Mouse (Mus musculus): ENCODE results near the gene Ptov1. TPM values are rescaled to one million over a fixed set of nuclear protein-coding genes. Genes with fewer than 3 reads are reported as not detected.

Ptov1 gene
- polyA plus RNA-seq, 1 experiment, result 66.2 TPM

GRCm38 (mm10) chr7:44845006-44845405 lies 24.6 kb downstream of the Ptov1 start:
- H3K27ac ChIP-seq (ENCODE audit: insufficient read depth, low read length), result no peak overlapping the region
- TF ChIP-seq CTCF (IDR thresholded peaks at IDR 0.05; ENCODE audit: extremely low read depth, insufficient read depth, insufficient read length, insufficient replicate concordance), result no peak
- TF ChIP-seq POLR2A (IDR thresholded peaks at IDR 0.05; ENCODE audit: low read depth, low read length), result no peak
- no peak overlapping the region for H3K4me3 ChIP-seq (ENCODE audit: extremely low read depth, insufficient read depth, insufficient read length)
- no peak for DNase-seq (ENCODE audit: low read depth in 1 of 2, low spot score in 2 of 2)
- WGBS, result 95% methylated on average over 10 of the region's 10 CpGs
- peaks cover 49% of the 10 kb centered on the region for H3K36me3 ChIP-seq (ENCODE audit: control insufficient read depth, insufficient read depth, low read length)
- H3K27me3 ChIP-seq (ENCODE audit: control insufficient read depth, insufficient read depth, low read length), result no peaks in the 10 kb centered on the region
- peaks cover 10% of the 10 kb centered on the region for H3K4me1 ChIP-seq (ENCODE audit: control insufficient read depth, insufficient read depth, insufficient read length)

- Histone ChIP-seq H3K27ac (ENCODE audit: insufficient read depth, low read length) (no peak overlapping the region), H3K36me3 (ENCODE audit: control insufficient read depth, insufficient read depth, low read length) (peaks cover 49% of the 10 kb centered on the region), H3K4me1 (ENCODE audit: control insufficient read depth, insufficient read depth, insufficient read length) (peaks cover 31% of the 10 kb centered on the region), H3K4me3 (ENCODE audit: extremely low read depth, insufficient read depth, insufficient read length) (no peak overlapping the region), H3K27me3 (ENCODE audit: control insufficient read depth, insufficient read depth, low read length) (no peaks in the 10 kb centered on the region)
- no peak for DNase-seq (ENCODE audit: low read depth in 1 of 2, low spot score in 2 of 2)
- 82% methylated on average over 8 of the region's 8 CpGs for WGBS
- TF ChIP-seq CTCF (IDR thresholded peaks at IDR 0.05; ENCODE audit: extremely low read depth, insufficient read depth, insufficient read length, insufficient replicate concordance) (no peak), POLR2A (IDR thresholded peaks at IDR 0.05; ENCODE audit: low read depth, low read length) (no peak)
Measured at GRCm38 (mm10) chr7:44841825-44842463, 27.6 kb downstream of the Ptov1 start.

GRCm38 (mm10) chr7:44840426-44840825 lies 29.2 kb downstream of the Ptov1 start:
- 19% methylated on average over 14 of the region's 14 CpGs for WGBS
- Histone ChIP-seq H3K4me3 (ENCODE audit: extremely low read depth, insufficient read depth, insufficient read length) (peak overlapping the region; percentile 46; the same call in 1 of the 2 replicates), H3K27me3 (ENCODE audit: control insufficient read depth, insufficient read depth, low read length) (no peaks in the 10 kb centered on the region), H3K4me1 (ENCODE audit: control insufficient read depth, insufficient read depth, insufficient read length) (peaks cover 43% of the 10 kb centered on the region), H3K27ac (ENCODE audit: insufficient read depth, low read length) (peak overlapping the region; percentile 65), H3K36me3 (ENCODE audit: control insufficient read depth, insufficient read depth, low read length) (peaks cover 38% of the 10 kb centered on the region)
- no peak for DNase-seq (ENCODE audit: low read depth in 1 of 2, low spot score in 2 of 2)
- TF ChIP-seq CTCF (IDR thresholded peaks at IDR 0.05; ENCODE audit: extremely low read depth, insufficient read depth, insufficient read length, insufficient replicate concordance) (no peak), POLR2A (IDR thresholded peaks at IDR 0.05; ENCODE audit: low read depth, low read length) (no peak; the same call in 1 of the 2 replicates)

- 7% methylated on average over 58 of the region's 58 CpGs for WGBS
- peak; percentile 45 to 78 for DNase-seq (ENCODE audit: low read depth in 1 of 2, low spot score in 2 of 2)
Measured at GRCm38 (mm10) chr7:44839491-44840191, 29.9 kb downstream of the Ptov1 start.

GRCm38 (mm10) chr7:44839171-44839490 lies 30.5 kb downstream of the Ptov1 start:
- Histone ChIP-seq H3K27me3 (ENCODE audit: control insufficient read depth, insufficient read depth, low read length) (no peaks in the 10 kb centered on the region), H3K36me3 (ENCODE audit: control insufficient read depth, insufficient read depth, low read length) (peaks cover 27% of the 10 kb centered on the region)
- no peak for TF ChIP-seq POLR2A (IDR thresholded peaks at IDR 0.05; ENCODE audit: low read depth, low read length)
- TF ChIP-seq CTCF (IDR thresholded peaks at IDR 0.05; ENCODE audit: extremely low read depth, insufficient read depth, insufficient read length, insufficient replicate concordance), result no peak

More at GRCm38 (mm10) chr7:44839491-44840191, 29.9 kb downstream of the Ptov1 start:
- peak overlapping the region; percentile 46 for H3K4me3 ChIP-seq (ENCODE audit: extremely low read depth, insufficient read depth, insufficient read length)
- H3K4me1 ChIP-seq (ENCODE audit: control insufficient read depth, insufficient read depth, insufficient read length), result peaks cover 45% of the 10 kb centered on the region
- TF ChIP-seq POLR2A (IDR thresholded peaks at IDR 0.05; ENCODE audit: low read depth, low read length) (peak; percentile 17), CTCF (IDR thresholded peaks at IDR 0.05; ENCODE audit: extremely low read depth, insufficient read depth, insufficient read length, insufficient replicate concordance) (no peak)
- H3K27me3 ChIP-seq (ENCODE audit: control insufficient read depth, insufficient read depth, low read length), result no peaks in the 10 kb centered on the region
- peaks cover 31% of the 10 kb centered on the region for H3K36me3 ChIP-seq (ENCODE audit: control insufficient read depth, insufficient read depth, low read length)
- peak overlapping the region; percentile 65 for H3K27ac ChIP-seq (ENCODE audit: insufficient read depth, low read length)

GRCm38 (mm10) chr7:44838073-44838472 lies 31.5 kb downstream of the Ptov1 start:
- 77% methylated on average over 6 of the region's 6 CpGs for WGBS
- Histone ChIP-seq H3K27me3 (ENCODE audit: control insufficient read depth, insufficient read depth, low read length) (no peaks in the 10 kb centered on the region), H3K36me3 (ENCODE audit: control insufficient read depth, insufficient read depth, low read length) (peaks cover 17% of the 10 kb centered on the region), H3K27ac (ENCODE audit: insufficient read depth, low read length) (peak overlapping the region; percentile 95), H3K4me3 (ENCODE audit: extremely low read depth, insufficient read depth, insufficient read length) (peak overlapping the region; percentile 64; the same call in 1 of the 2 replicates), H3K4me1 (ENCODE audit: control insufficient read depth, insufficient read depth, insufficient read length) (peaks cover 53% of the 10 kb centered on the region)
- DNase-seq (ENCODE audit: low read depth in 1 of 2, low spot score in 2 of 2), result no peak
- TF ChIP-seq POLR2A (IDR thresholded peaks at IDR 0.05; ENCODE audit: low read depth, low read length) (no peak), CTCF (IDR thresholded peaks at IDR 0.05; ENCODE audit: extremely low read depth, insufficient read depth, insufficient read length, insufficient replicate concordance) (no peak)

More at GRCm38 (mm10) chr7:44839171-44839490, 30.5 kb downstream of the Ptov1 start:
- peak overlapping the region; percentile 46; the same call in 1 of the 2 replicates for H3K4me3 ChIP-seq (ENCODE audit: extremely low read depth, insufficient read depth, insufficient read length)
- H3K27ac ChIP-seq (ENCODE audit: insufficient read depth, low read length), result peak overlapping the region; percentile 65
- 11% methylated on average over 11 of the region's 11 CpGs for WGBS
- no peak for DNase-seq (ENCODE audit: low read depth in 1 of 2, low spot score in 2 of 2)
- H3K4me1 ChIP-seq (ENCODE audit: control insufficient read depth, insufficient read depth, insufficient read length), result peaks cover 49% of the 10 kb centered on the region
